Mouse (Mus musculus) testis, adult 2 months (tissue): Measurements from ENCODE around the gene Fam129b.
A peak's percentile ranks its signal among the peaks of the same experiment; 100 is the strongest.

ENCODE experiments used
- CTCF ChIP-seq: fragments of 200-500 bp; IDR thresholded peaks from 2 replicates; pipeline ENCODE4 v1.5.1; 2012; ENCODE audit warnings: low read depth, mild to moderate bottlenecking, inconsistent platforms, low read length, moderate library complexity; ENCODE audit not compliant: control insufficient read depth, insufficient read depth, insufficient replicate concordance
- POLR2A ChIP-seq: fragments of 200-500 bp; IDR thresholded peaks from 2 replicates; pipeline ENCODE4 v1.6.1; 2012; ENCODE audit warnings: low read depth, mild to moderate bottlenecking, inconsistent platforms, low read length, moderate library complexity; ENCODE audit not compliant: control insufficient read depth

DNA sequence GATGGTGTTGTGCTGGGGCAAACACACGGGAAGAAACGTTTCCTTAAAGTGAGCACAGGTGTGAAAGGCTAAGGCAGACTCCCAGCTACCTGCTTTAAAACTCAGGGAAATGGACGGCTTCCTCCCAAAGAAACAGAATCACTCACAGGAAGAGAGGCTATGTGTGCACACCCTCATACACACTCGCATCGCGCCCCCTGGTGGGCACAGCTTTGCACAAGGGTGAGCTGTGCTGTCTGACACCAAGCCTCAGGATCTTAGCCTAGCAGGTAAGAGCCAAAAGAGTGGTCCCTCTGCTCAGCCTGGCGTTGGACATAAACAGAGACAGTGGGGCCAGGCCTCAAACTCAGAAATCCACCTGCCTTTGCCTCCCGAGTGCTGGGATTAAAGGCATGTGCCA is 21.7 kb upstream of the Fam129b start:
- TF ChIP-seq CTCF (peak; percentile 73; the same call in 1 of the 2 replicates), POLR2A (no peak)
